Mouse (Mus musculus): ENCODE measurements around the gene Rhoc.

DNA sequence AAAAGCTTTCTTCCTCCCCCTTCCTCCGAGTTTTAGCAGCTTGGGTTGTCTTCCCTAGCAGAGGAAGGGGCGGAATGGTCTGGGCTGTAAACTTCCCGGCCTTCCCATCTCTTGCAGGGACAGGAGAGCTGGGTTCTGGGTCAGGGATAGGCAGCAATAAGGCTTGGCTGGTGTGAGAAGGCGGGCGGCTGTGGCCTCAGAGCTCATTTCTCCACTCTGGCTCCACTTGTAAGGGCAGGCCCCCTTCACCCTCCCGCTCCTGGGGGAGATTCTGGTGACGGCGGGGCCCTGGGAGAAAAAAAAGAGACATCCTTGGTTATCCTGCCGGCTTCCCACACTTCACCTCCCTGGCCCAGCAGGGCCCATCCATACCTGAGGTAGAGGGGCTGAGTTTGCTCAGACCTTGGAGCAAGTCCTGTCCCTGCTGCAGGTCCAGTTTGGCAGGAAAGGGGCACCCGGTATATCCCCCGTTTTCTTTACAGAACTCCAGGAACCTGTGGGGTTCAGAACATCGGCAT lies 6.8 kb downstream of the Rhoc start:
- TF ChIP-seq CTCF (IDR thresholded peaks at IDR 0.05; ENCODE audit: control insufficient read depth, insufficient read depth, low read length) (no peak), POLR2A (IDR thresholded peaks at IDR 0.05; ENCODE audit: borderline replicate concordance, control insufficient read depth, low read depth, low read length) (no peak)

Data from bone marrow, adult 2 months (tissue).